ENCODE assay signal across 13 mouse cellular contexts in genomic region chr2:47994185-47994584, GRCm38 (mm10).
DNase-seq lines count a peak whose midpoint lies in the region; ATAC-seq and TF ChIP-seq lines count a peak whose summit lies in the region.
"Had no signal": no experiment of that assay in that cellular context is flagged by ENCODE, and none has a peak within 500 bp of the region (broad histone marks: within the 10 kb centered on the region; RNA-seq: fewer than 3 reads in every experiment).

No protein-coding gene starts in this region.

- ATAC-seq in forebrain, embryonic 13.5 days, result peak; percentile 53; the same call in 1 of the 2 replicates
- ATAC-seq in forebrain, embryonic 11.5 days (replicated peaks; ENCODE audit: low FRiP score), result no peak
- ATAC-seq: activated CD4-positive, CD25-positive, alpha-beta regulatory T cell, adult 4 months had no signal

- no peak for DNase-seq in forebrain, embryonic 11.5 days (ENCODE audit: low spot score)
- DNase-seq in brain, embryonic 14.5 days (ENCODE audit: low read depth), result peak; percentile 66
- DNase-seq in cerebellum, postnatal 14 days, result peak; percentile 16 to 26
- DNase-seq in layer of hippocampus, adult 8-10 months (ENCODE audit: low spot score in 2 of 2), result peak; percentile 34 to 49
- no peak for DNase-seq in limb, embryonic 10.5 days (ENCODE audit: low spot score)
- DNase-seq in urinary bladder, postnatal 10 days (ENCODE audit: low spot score), result no peak
- DNase-seq: gastrocnemius, postnatal 10 days; heart, postnatal 10 days; thymus, postnatal 14 days had no signal

- H3K4me1 ChIP-seq in forebrain, embryonic 13.5 days, result no peaks in the 10 kb centered on the region
- H3K4me1 ChIP-seq in forebrain, embryonic 11.5 days (replicated peaks; ENCODE audit: control insufficient read depth, insufficient read depth, low read length), result no peaks in the 10 kb centered on the region
- no peaks in the 10 kb centered on the region for H3K4me1 ChIP-seq in limb, embryonic 10.5 days
- H3K4me1 ChIP-seq: lung, embryonic 15.5 days; stomach, embryonic 15.5 days had no signal

- no peak overlapping the region for H3K4me3 ChIP-seq in forebrain, embryonic 13.5 days
- H3K4me3 ChIP-seq in forebrain, embryonic 11.5 days (ENCODE audit: low read depth, low read length), result no peak overlapping the region
- no peak overlapping the region for H3K4me3 ChIP-seq in limb, embryonic 10.5 days
- H3K4me3 ChIP-seq: lung, embryonic 15.5 days; stomach, embryonic 15.5 days had no signal

- 76% methylated on average over 5 of the region's 5 CpGs for whole genome bisulfite sequencing in forebrain, embryonic 13.5 days
- WGBS in forebrain, embryonic 11.5 days, result 86% methylated on average over 5 of the region's 5 CpGs
- 85% methylated on average over 5 of the region's 5 CpGs for WGBS in limb, embryonic 10.5 days

- H3K27me3 ChIP-seq in forebrain, embryonic 13.5 days, result no peaks in the 10 kb centered on the region
- no peaks in the 10 kb centered on the region for H3K27me3 ChIP-seq in forebrain, embryonic 11.5 days (ENCODE audit: control insufficient read depth, insufficient read depth, low read length)
- H3K27me3 ChIP-seq in limb, embryonic 10.5 days (ENCODE audit: low read depth, poor library complexity, severe bottlenecking), result no peaks in the 10 kb centered on the region
- H3K27me3 ChIP-seq: lung, embryonic 15.5 days; stomach, embryonic 15.5 days had no signal

- H3K9ac ChIP-seq in forebrain, embryonic 13.5 days, result no peak overlapping the region
- H3K9ac ChIP-seq in forebrain, embryonic 11.5 days (ENCODE audit: low read length), result no peak overlapping the region
- H3K9ac ChIP-seq: lung, embryonic 15.5 days; stomach, embryonic 15.5 days had no signal

- no peak overlapping the region for H3K27ac ChIP-seq in forebrain, embryonic 13.5 days
- H3K27ac ChIP-seq in forebrain, embryonic 11.5 days (ENCODE audit: low read depth, low read length), result no peak overlapping the region
- no peak overlapping the region for H3K27ac ChIP-seq in limb, embryonic 10.5 days
- H3K27ac ChIP-seq: lung, embryonic 15.5 days; stomach, embryonic 15.5 days had no signal

- no peak overlapping the region for H3K4me2 ChIP-seq in forebrain, embryonic 13.5 days
- H3K4me2 ChIP-seq in forebrain, embryonic 11.5 days (ENCODE audit: low read depth, low read length, severe bottlenecking), result no peak overlapping the region
- H3K4me2 ChIP-seq: lung, embryonic 15.5 days; stomach, embryonic 15.5 days had no signal

- no peak for TF ChIP-seq POLR2A in brain, embryonic 14.5 days (IDR thresholded peaks at IDR 0.05; ENCODE audit: borderline replicate concordance, extremely low read depth, insufficient read depth, insufficient read length, poor library complexity, severe bottlenecking)

- no peaks in the 10 kb centered on the region for H3K9me3 ChIP-seq in forebrain, embryonic 13.5 days (replicated peaks)
- no peaks in the 10 kb centered on the region for H3K9me3 ChIP-seq in forebrain, embryonic 11.5 days (ENCODE audit: control insufficient read depth, low read length)
- H3K9me3 ChIP-seq in limb, embryonic 10.5 days (replicated peaks), result no peaks in the 10 kb centered on the region
- H3K9me3 ChIP-seq: lung, embryonic 15.5 days; stomach, embryonic 15.5 days had no signal

- no peak for TF ChIP-seq CTCF in brain, embryonic 14.5 days (IDR thresholded peaks at IDR 0.05; ENCODE audit: borderline replicate concordance, extremely low read depth, insufficient read depth, insufficient read length)

- no peaks in the 10 kb centered on the region for H3K36me3 ChIP-seq in forebrain, embryonic 13.5 days (ENCODE audit: poor library complexity, severe bottlenecking)
- no peaks in the 10 kb centered on the region for H3K36me3 ChIP-seq in forebrain, embryonic 11.5 days (ENCODE audit: control insufficient read depth, insufficient read depth, low read length)
- no peaks in the 10 kb centered on the region for H3K36me3 ChIP-seq in limb, embryonic 10.5 days
- H3K36me3 ChIP-seq: lung, embryonic 15.5 days; stomach, embryonic 15.5 days had no signal

Comparison
In these comparisons a context has a peak if more than half of its experiments do, and no peak if none do; other contexts are left out.
1. DNase-seq: peak in brain, embryonic 14.5 days (single experiment), cerebellum, postnatal 14 days (2 of 2) and layer of hippocampus, adult 8-10 months (2 of 2); none in forebrain, embryonic 11.5 days (single experiment), limb, embryonic 10.5 days (single experiment) and urinary bladder, postnatal 10 days (single experiment).